Mouse (Mus musculus) kidney, postnatal 4 days (tissue): ENCODE data around the gene Npb.

Source experiments
- DNase-seq, 2 experiments: peaks; one replicate each; pipeline ENCODE4 v3.0.0; 2021; ENCODE audit warnings: mixed read lengths in 2 of 2

Npb gene

GRCm38 (mm10) chr11:120632559-120633519 lies 24.6 kb downstream of the Npb start:
- DNase-seq: peak; percentile 76 to 86

- DNase-seq: peak; percentile 94 to 97
Observed at GRCm38 (mm10) chr11:120633520-120634343, 25.5 kb downstream of the Npb start, which contains the start of gene Mafg. Gene Mafg, minus strand, starts transcription at chr11:120633600.

GRCm38 (mm10) chr11:120634810-120635209 lies 26.5 kb downstream of the Npb start:
- no peak for DNase-seq

GRCm38 (mm10) chr11:120641255-120641654 lies 33.0 kb downstream of the Npb start:
- DNase-seq: no peak

- no peak for DNase-seq
Observed at GRCm38 (mm10) chr11:120641869-120642268, 33.6 kb downstream of the Npb start.

- no peak for DNase-seq
Observed at GRCm38 (mm10) chr11:120642939-120643600, 34.8 kb downstream of the Npb start.

GRCm38 (mm10) chr11:120643601-120643987 lies 35.3 kb downstream of the Npb start, which contains the start of gene Pycr1:
Gene Pycr1, minus strand, starts transcription at chr11:120643769.
- DNase-seq: peak; percentile 93 to 96

- no peak for DNase-seq
Observed at GRCm38 (mm10) chr11:120647047-120647830, 39.0 kb downstream of the Npb start.

- DNase-seq: peak; percentile 51 to 54
Observed at GRCm38 (mm10) chr11:120648001-120648476, 39.8 kb downstream of the Npb start, which contains the start of gene Myadml2. Gene Myadml2, minus strand, starts transcription at chr11:120648158.

GRCm38 (mm10) chr11:120651872-120652271 lies 43.6 kb downstream of the Npb start:
- DNase-seq: no peak

- no peak for DNase-seq
Observed at GRCm38 (mm10) chr11:120654741-120655140, 46.5 kb downstream of the Npb start.

GRCm38 (mm10) chr11:120657301-120657700 lies 49.0 kb downstream of the Npb start:
- peak in 1 of 2 experiments; percentile 36 for DNase-seq
